Mouse (Mus musculus) intestine, embryonic 16.5 days (tissue): ENCODE measurements around the gene Ulk4. TPM values are rescaled to one million over a fixed set of nuclear protein-coding genes. Genes with fewer than 3 reads are reported as not detected.

Experiments
- ATAC-seq: fragments of 200-750 bp; cut with Nextera tagmentation; 2 replicates; pipeline ENCODE4 v1.8.0; 2017; ENCODE audit warnings: moderate TSS enrichment, moderate library complexity
- H3K27ac ChIP-seq: fragments of 300-500 bp; sonication (generic); 2 replicates; pipeline ENCODE4 v1.5.1; 2014; ENCODE audit warnings: mild to moderate bottlenecking, low read length
- H3K27me3 ChIP-seq: fragments of 300-500 bp; sonication (generic); replicated peaks from 2 replicates; pipeline ENCODE4 v1.6.1; 2014; ENCODE audit warnings: low read length, control low read depth, mixed read lengths; ENCODE audit not compliant: control insufficient read depth, insufficient read depth
- H3K36me3 ChIP-seq: fragments of 300-500 bp; sonication (generic); 2 replicates; pipeline ENCODE4 v1.6.1; 2014; ENCODE audit warnings: low read length, control low read depth; ENCODE audit not compliant: control insufficient read depth, insufficient read depth
- H3K4me1 ChIP-seq: fragments of 300-500 bp; sonication (generic); 2 replicates; pipeline ENCODE4 v1.6.1; 2014; ENCODE audit warnings: low read length, control low read depth, mixed read lengths; ENCODE audit not compliant: control insufficient read depth, insufficient read depth
- H3K4me2 ChIP-seq: fragments of 300-500 bp; sonication (generic); 2 replicates; pipeline ENCODE4 v1.6.1; 2014; ENCODE audit warnings: low read depth, low read length, control low read depth
- H3K4me3 ChIP-seq: fragments of 300-500 bp; sonication (generic); 2 replicates; pipeline ENCODE4 v1.5.1; 2014; ENCODE audit warnings: mild to moderate bottlenecking, low read length
- H3K9ac ChIP-seq: fragments of 300-500 bp; sonication (generic); 2 replicates; pipeline ENCODE4 v1.6.1; 2014; ENCODE audit warnings: low read depth, low read length
- H3K9me3 ChIP-seq: fragments of 300-500 bp; sonication (generic); 2 replicates; pipeline ENCODE4 v1.6.1; 2016; ENCODE audit warnings: low read length, control low read depth; ENCODE audit not compliant: control insufficient read depth
- WGBS: fragments of 180-500 bp; shearing (Covaris S2); extraction: QIAGEN DNeasy Blood & Tissue Kit; methylation state at CpG from one replicate; pipeline ENCODE4 v1.1.7; 2014; 5-methylcytosine and 5-hydroxymethylcytosine counted together
- polyA plus RNA-seq: library from polyadenylated mRNA; unstranded; fragments of >200 nt; fragmentation: Nextera tagmentation; extraction: Ambion mirVana; gene quantifications from 2 replicates; pipeline ENCODE4 v1.2.1, GENCODE M21; 2015

Gene Ulk4
- polyA plus RNA-seq, 1 experiment from 2014 or later = 120 TPM

DNA sequence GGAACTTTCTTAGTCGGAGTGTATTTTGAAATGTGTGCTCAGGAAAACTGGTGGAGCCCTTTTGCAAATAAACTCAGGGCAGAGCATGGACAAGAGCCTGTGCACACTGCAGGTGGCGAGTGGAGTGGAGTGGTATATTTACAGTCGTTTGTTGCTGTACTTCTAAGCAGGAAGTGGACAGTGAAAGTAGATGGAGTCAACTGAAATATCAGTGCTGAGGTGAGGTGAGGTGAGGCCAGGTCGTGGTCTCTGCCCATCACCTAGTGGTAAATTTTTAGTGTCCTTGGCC is 341.4 kb downstream of the Ulk4 start:
- H3K9me3 ChIP-seq = no peaks in the 10 kb centered on the region
- H3K27me3 ChIP-seq = no peaks in the 10 kb centered on the region
- H3K4me1 ChIP-seq = peaks cover 30% of the 10 kb centered on the region
- peak overlapping the region; percentile 77 for H3K4me3 ChIP-seq
- H3K9ac ChIP-seq = peak overlapping the region; percentile 98
- H3K36me3 ChIP-seq = no peaks in the 10 kb centered on the region
- peak overlapping the region; percentile 50 for H3K4me2 ChIP-seq
- H3K27ac ChIP-seq = peak overlapping the region; percentile 96
- ATAC-seq = no peak
- 4% methylated on average over 4 of the region's 4 CpGs for WGBS

DNA sequence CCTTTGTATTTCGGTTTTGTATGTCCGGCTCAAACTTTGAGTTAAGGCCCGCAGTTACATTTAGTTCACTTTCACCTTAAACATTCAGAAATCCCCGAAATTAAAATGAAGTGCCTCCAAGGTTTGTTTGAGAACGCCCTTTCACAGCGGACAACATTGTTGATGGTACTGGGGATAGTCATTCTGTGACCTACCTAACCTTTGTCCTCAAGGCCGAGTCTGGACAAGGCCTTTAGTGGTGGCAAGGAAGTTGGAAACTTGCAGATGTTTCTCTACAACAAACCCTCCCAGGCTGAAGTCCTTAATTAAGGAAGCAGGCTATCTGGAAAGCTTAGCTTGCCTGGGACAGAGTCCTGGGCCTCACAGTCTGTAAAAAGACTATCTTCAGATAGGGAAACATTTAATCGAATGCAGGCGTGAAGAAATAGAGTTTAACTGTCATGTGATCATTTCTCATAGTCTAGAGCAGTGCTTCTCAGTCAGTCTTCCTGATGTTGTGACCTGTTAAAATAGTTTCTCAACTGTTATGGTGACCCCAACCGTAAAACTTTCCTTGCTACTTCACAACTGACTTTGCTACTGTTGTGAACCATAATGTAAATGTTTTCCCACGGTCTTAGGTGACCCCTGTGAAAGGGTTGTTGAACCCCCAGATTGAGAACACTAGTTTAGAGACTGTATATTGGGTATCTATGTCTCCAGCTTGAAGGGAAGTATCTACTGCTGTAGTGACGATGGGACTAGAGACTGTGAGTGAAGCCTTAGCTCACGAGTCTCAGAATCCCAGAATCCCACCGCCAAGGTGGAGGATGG is 342.0 kb downstream of the Ulk4 start:
- no peaks in the 10 kb centered on the region for H3K27me3 ChIP-seq
- H3K4me1 ChIP-seq = peaks cover 27% of the 10 kb centered on the region
- peak overlapping the region; percentile 50 for H3K4me2 ChIP-seq
- peak overlapping the region; percentile 77 for H3K4me3 ChIP-seq
- no peaks in the 10 kb centered on the region for H3K9me3 ChIP-seq
- H3K9ac ChIP-seq = peak overlapping the region; percentile 98
- peak overlapping the region; percentile 96 for H3K27ac ChIP-seq
- ATAC-seq = peak; percentile 21; the same call in 1 of the 2 replicates
- 3% methylated on average over 14 of the region's 14 CpGs for WGBS
- H3K36me3 ChIP-seq = no peaks in the 10 kb centered on the region

DNA sequence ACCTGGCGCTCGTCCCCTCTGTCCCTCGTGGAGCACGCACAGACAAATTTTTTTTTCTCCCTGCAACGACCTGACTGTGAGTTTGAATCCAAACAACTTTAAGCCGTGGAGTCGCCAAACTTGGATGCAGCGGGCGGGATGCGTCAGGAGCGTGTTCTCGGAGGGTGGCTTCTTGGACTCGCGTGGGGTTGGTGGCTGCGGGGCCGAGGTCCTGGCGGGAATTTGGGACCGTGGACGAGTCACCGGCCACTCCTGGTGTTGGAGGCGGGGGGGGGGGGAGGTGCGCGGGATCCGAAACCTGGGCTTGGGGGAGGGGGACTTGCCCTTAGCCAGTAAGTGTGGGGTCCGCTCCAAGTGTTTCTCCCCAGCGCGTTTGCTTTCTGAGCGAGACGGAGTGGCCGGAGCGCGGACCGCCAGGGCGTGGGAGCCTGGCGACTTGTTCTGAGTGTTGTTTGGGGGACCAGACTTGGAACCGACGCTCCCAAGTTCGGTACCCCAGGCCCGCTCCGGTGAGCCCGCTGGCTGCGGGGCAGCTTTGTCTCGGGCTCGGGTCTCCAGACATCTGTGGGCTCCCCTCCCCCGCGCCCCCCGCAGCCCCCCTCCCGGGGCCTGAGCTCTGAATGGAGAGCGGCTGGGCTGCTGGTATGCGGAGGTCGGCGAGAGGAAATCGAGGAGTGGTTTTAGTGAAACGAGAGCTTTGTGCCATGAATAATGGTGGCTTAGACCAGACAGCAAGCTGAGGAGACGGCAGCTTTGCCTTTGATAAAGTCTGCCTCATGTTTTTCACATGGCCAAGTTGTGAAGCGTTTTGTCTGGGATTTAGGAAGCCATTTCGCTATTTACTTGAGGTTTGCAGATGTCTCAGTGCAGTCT is 342.9 kb downstream of the Ulk4 start:
- under 1% methylated on average over 57 of the region's 57 CpGs for WGBS
- Histone ChIP-seq H3K9me3 (no peaks in the 10 kb centered on the region), H3K4me2 (peak overlapping the region; percentile 50), H3K9ac (peak overlapping the region; percentile 98), H3K27me3 (no peaks in the 10 kb centered on the region), H3K36me3 (no peaks in the 10 kb centered on the region), H3K27ac (peak overlapping the region; percentile 96), H3K4me3 (peak overlapping the region; percentile 77), H3K4me1 (peaks cover 24% of the 10 kb centered on the region)
- peak; percentile 21 for ATAC-seq

DNA sequence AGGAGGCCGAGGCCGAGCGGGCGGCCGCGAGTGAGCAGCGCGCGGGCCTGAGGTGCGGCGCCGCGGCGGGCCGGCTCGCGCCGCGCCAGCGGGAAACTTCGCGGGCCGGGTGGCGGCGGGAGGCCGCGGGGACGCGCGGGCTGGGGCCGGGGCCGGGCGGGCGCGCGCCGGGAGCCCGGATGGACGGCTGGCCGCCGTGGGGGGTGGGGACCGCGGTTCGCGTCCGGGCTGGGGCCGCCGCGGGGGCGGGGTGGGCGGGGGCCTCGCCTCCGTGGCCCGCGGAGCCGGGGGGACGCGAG is 343.5 kb downstream of the Ulk4 start:
- Histone ChIP-seq H3K36me3 (no peaks in the 10 kb centered on the region), H3K4me3 (peak overlapping the region; percentile 77), H3K9me3 (no peaks in the 10 kb centered on the region), H3K27me3 (no peaks in the 10 kb centered on the region), H3K4me1 (peaks cover 24% of the 10 kb centered on the region), H3K4me2 (peak overlapping the region; percentile 50), H3K27ac (peak overlapping the region; percentile 96), H3K9ac (peak overlapping the region; percentile 98)
- WGBS = under 1% methylated on average over 28 of the region's 58 CpGs
- ATAC-seq = peak; percentile 72

DNA sequence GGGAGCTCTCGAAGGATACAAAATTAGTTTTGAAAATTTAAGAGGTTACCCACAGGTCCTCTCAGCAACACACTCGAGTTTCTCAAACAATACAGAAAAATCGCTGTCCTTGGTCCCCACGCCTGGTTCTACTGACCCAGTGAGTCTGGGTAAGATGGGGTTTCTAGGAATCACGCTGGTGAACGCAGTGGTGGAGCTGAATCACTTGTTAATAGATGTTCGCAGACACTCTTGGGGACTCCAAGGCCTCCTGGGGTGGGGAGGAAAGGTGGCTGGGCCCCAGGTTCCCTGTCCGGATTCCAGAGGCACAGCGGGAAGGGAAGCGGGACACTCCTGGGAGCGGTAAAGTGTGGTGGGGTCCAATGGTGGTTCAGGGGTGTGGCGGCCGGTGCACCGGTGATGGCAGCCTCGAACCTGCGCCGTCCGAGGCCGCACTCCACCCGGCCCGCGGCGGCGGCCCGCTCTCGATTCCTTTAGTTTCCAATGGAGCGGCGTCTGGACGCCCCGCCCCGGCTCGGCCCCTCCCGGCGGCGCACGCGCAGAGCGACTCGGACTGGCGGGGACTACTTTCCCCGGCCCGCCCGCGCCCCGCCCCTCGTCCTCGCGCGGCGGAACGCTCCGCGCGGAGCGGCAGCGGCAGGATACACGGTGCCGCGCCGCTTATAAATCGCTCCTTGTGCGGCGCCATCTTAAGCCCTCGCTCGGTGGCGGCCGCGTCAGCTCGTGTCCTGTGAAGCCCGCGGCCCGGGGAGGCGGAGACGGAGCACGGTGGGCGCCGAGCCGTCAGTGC is 344.0 kb downstream of the Ulk4 start:
- H3K4me2 ChIP-seq = peak overlapping the region; percentile 43
- peak overlapping the region; percentile 98 for H3K9ac ChIP-seq
- 6% methylated on average over 74 of the region's 78 CpGs for WGBS
- ATAC-seq = peak; percentile 88
- H3K27me3 ChIP-seq = no peaks in the 10 kb centered on the region
- peak overlapping the region; percentile 96 for H3K27ac ChIP-seq
- H3K4me3 ChIP-seq = peak overlapping the region; percentile 77
- no peaks in the 10 kb centered on the region for H3K9me3 ChIP-seq
- no peaks in the 10 kb centered on the region for H3K36me3 ChIP-seq
- H3K4me1 ChIP-seq = peaks cover 21% of the 10 kb centered on the region

DNA sequence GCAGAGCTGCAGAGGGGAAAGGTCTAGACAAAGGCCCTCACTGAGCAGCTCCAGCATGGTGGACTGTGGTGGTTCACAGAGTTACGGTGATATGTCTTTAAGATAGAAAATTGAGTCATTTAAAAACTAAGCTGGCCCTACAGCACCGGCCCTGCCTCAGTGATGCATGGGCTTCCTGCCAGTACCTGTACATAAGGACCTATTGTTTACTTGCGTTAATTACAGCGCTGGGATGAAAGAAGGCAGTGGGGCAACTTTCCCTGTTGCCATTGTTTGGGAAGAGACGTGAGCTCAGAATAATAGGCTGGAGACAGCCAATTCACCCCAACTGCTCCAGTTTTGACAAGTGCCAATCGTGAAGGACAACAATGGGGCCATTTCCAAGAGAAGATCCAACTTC is 344.6 kb downstream of the Ulk4 start:
- 63% methylated on average over 6 of the region's 6 CpGs for WGBS
- Histone ChIP-seq H3K4me3 (no peak overlapping the region), H3K9ac (no peak overlapping the region), H3K4me1 (peaks cover 15% of the 10 kb centered on the region), H3K36me3 (no peaks in the 10 kb centered on the region), H3K4me2 (no peak overlapping the region), H3K27me3 (no peaks in the 10 kb centered on the region), H3K9me3 (no peaks in the 10 kb centered on the region), H3K27ac (peak overlapping the region; percentile 23; the same call in 1 of the 2 replicates)
- ATAC-seq = no peak

DNA sequence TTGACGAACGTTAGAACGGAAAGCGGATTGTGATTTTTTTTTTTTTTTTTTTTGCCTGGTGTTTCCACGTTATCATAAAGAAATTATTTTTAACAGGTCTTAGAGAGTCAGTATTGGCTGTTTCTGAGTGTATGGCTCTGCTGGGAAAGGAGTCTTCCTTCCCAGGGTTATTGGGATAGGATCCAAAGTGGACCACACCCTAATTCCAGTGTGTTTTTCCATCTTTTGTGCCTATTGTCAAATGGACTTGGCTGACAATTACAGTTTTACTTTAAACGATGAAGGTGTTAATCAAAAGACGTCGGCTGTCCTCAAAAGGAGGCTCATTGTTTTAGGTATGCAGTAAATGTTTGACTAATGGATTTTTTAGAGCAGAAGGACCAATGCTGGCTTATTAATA is 346.2 kb downstream of the Ulk4 start:
- WGBS = 58% methylated on average over 8 of the region's 8 CpGs
- ATAC-seq = no peak

DNA sequence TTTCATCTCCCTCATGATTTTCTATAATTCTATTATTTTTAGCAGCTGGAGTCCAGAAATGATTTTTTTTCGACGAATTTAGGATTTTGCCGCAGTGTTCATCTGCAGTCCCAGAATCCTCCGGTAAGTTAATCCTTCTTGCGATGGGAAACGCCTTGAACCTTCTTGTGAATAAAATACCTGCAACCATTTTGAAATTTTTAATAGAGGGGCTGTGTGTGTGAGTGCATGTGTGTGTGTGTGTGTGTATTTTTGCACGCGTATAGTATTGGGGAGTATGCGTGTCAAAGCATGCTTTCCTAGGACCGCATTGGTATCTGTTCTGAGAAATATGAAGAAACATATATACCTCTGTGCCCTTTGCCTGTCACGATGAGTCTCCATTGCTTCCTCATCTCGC is 347.0 kb downstream of the Ulk4 start:
- Histone ChIP-seq H3K4me2 (no peak overlapping the region), H3K36me3 (no peaks in the 10 kb centered on the region), H3K4me1 (peaks cover 2% of the 10 kb centered on the region; the same call in 1 of the 2 replicates), H3K27me3 (no peaks in the 10 kb centered on the region), H3K4me3 (no peak overlapping the region), H3K27ac (no peak overlapping the region), H3K9me3 (no peaks in the 10 kb centered on the region), H3K9ac (no peak overlapping the region)
- WGBS = 93% methylated on average over 12 of the region's 12 CpGs
- no peak for ATAC-seq

More for the DNA sequence above, 346.2 kb downstream of the Ulk4 start:
- Histone ChIP-seq H3K9ac (no peak overlapping the region), H3K27ac (no peak overlapping the region), H3K4me3 (no peak overlapping the region), H3K27me3 (no peaks in the 10 kb centered on the region), H3K4me2 (no peak overlapping the region), H3K36me3 (no peaks in the 10 kb centered on the region), H3K4me1 (peaks cover 5% of the 10 kb centered on the region), H3K9me3 (no peaks in the 10 kb centered on the region)

DNA sequence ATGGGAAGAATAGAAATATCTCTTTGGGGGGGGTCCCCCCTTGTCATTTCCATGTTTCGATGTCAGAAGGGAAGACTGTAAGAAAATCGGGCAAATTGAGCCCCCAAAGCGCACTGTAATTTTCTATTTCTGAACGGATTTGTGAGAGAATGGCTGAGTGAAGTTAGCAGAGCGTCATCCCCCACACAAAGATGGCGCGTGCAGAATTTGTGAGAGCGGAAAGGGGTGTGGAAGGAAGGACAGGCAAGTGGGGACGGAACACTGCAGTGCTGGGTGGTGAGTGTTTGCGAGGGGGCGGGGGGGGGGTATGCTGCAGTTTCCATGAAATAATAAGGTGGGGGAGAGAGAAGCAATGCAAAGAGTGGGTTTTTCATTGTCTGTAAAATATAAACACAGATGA is 347.9 kb downstream of the Ulk4 start, which contains the start of gene Ctnnb1:
TSS of gene Ctnnb1 (plus strand) at position 136 of the 400 bp plus-strand sequence.
- Histone ChIP-seq H3K36me3 (no peaks in the 10 kb centered on the region), H3K4me2 (no peak within 1 kb of the TSS), H3K9me3 (no peaks in the 10 kb centered on the region), H3K4me3 (no peak within 1 kb of the TSS), H3K9ac (no peak within 1 kb of the TSS), H3K27ac (no peak within 1 kb of the TSS), H3K4me1 (peaks cover 2% of the 10 kb centered on the region; the same call in 1 of the 2 replicates), H3K27me3 (no peaks in the 10 kb centered on the region)
- 83% methylated on average over 11 of the region's 11 CpGs for WGBS
- ATAC-seq = no peak
